Mouse (Mus musculus) left cerebral cortex, postnatal 4 days (tissue): Measurements from ENCODE around the gene Ezh2. TPM values are rescaled to one million over a fixed set of nuclear protein-coding genes. Genes with fewer than 3 reads are reported as not detected.

Experiments
- DNase-seq: peaks from one replicate; pipeline ENCODE4 v3.0.0-alpha.2; 2022
- intact Hi-C: fragments of 180-260 bp; cut with DNase I; formaldehyde crosslinking; loops from one replicate; pipeline ENCODE4 v1.15.1; 2025
- total RNA-seq, 2 experiments: library from RNA; stranded (reverse); gene quantifications; 2 replicates each; pipeline ENCODE4 v1.2.3; 2021

The Ezh2 gene
- total RNA-seq, 2 experiments from 2014 or later: 65.4 to 69.6 TPM

DNA sequence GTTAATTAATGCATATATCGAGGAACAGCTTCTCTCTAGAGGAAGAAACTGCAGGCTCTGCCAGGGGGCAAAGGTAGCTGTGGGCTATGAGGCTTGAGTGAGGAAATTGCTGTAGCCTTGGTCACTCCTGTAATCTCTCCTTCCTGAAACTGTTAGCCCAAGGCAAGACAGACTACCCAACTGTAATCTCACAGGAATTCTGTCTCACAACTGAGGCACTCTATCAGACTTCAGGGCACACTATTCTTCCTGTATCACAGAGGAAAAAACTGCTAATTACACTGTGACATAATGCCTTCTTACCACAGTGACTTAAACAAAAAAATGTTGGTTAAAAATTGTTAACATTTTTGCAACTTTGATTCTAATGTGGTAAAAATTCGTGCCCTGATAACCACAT is 35.9 kb downstream of the Ezh2 start:
- intact Hi-C loops: no loop called here
- no peak for DNase-seq

DNA sequence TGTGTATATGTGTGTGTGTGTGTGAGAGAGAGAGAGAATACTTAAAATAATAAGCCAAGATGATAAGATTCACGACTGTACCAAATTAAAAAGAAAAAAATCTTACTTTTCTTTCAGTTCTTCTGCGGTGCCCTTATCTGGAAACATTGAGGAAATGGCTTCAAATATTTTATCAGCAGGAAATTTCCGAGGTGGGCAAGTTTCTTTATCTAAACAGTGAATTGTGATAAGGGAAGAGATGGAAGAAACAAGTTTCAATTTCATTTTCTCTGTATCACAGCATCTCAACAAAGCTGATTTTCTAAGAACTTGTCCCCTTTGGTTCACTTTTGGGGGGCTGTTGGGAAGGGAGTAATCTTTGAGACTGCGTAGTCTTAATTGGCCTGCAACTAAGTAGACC is 42.9 kb downstream of the Ezh2 start:
- no peak for DNase-seq

DNA sequence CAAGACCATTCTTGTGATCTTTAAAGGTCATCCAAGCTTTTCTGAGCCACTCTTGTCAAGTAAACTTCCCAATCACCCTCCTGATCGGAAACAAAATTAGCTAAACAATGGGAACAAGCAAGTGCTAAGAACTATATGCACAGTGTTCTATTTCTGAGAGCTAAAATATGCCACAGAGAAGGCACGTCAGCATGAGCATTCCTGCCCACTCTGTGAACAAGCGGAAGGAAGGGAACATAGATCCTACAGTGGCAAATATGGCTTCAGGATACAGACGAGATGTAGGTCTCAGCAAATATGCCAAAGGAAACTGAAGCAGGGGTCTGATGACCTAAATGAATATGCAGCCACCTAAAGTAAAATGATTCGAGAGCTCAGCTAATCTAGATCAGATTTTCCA is 59.8 kb downstream of the Ezh2 start:
- intact Hi-C loops: no loop called here
- no peak for DNase-seq

More for the DNA sequence above, 42.9 kb downstream of the Ezh2 start:
- intact Hi-C loops: no loop called here

DNA sequence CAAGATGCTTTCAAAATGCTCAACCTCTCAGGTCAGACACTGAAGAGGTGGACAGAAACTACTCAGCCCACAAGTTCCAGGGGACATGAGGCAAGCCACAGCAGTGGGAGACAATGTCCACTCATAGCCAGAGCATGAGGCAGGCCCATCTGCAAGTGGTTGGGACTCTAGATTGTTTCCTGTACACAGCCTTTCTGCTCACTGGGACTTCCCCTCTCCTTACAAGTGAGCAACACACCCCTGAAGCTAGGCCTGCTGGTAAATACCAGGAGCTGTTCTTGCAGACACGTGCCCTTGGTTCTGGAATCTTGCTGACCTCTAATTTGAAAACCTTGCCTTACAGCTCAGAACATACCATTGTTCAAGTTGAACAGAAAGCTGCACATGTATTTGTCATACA is 62.6 kb downstream of the Ezh2 start:
- intact Hi-C loops: no loop called here
- no peak for DNase-seq

DNA sequence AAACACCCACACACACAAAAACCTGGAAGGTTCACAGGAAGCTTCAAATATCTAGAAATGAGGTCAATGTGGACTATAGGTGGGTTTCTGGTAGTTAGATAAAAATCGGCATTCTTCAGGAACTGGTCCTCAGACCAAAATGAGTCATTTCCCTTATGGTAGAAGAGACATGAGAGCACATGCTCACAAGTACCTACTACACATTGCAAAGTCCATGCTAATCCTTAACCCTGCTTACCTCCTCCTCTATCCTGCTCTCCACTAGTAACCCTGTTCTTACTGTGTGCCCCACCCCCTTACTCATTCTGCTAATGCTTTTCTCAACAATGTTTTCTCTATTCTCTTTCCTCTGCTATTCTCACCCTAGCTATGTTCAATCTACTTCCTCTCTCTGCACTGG is 67.5 kb downstream of the Ezh2 start:
- intact Hi-C loops: loop anchor here (10.0 kb wide), 1 partner anchor 213 kb away; no protein-coding TSS in a partner anchor
- DNase-seq: no peak

DNA sequence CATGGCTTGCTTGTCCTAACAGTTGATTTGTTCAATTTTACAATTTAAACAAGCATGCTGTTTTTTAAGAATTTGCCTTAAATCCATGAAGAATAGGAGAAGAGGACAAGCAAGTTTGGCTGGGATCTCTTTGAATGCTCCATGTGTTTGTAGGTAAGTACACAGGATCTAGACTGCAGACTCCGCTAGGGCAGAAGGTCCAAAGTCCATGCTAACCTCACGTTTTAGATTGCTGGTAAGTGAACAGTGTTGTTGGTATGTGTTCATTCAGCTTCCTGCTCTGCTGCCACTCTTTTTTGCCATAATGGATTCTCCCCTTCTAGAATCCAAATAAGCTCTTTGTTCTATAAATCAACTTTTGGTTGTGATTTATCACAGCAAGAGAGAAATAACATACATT is 68.0 kb downstream of the Ezh2 start:
- no peak for DNase-seq
- intact Hi-C loops: loop anchor here (10.0 kb wide), 1 partner anchor 212 kb away; no protein-coding TSS in a partner anchor

DNA sequence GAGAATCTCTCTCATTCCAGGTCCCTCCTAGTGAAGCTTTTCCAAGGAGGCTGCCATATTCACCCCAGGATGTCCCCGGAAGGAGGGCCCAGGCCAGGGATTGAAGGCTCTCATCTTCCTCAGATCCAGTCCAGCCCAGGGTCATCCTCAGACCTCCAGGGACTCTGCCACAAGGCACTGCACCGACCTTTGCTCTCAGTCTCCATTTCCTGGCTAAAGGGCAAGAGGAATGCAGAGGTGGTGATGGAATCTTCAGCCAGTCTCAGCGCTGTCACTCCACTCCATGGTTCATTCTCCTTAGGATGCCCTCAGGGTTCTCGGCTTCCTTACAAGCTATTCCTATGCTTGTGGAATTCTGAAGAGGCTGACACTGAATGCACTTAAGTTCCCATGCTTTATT is 68.7 kb downstream of the Ezh2 start:
- intact Hi-C loops: loop anchor here (10.0 kb wide), 1 partner anchor 212 kb away; no protein-coding TSS in a partner anchor
- no peak for DNase-seq

DNA sequence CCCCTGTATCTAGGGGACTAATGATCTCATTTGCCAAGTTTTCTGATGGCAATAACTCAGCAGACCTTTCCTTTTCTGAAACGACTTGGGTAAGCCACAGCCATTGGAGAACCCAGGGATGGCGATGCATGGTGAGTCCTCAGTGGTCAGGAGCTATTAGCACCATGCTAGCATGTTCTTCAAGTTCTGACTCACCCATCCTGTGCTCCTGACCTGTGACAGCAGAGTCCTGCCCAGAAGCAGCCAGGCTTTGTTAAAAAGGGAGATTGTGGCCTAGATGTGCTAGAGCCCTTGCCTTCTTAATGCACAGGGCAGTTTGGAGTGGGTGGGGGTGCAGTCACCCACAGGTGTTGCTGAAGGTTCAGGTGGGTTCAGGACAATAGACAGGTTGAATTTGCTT is 70.1 kb downstream of the Ezh2 start:
- intact Hi-C loops: loop anchor here (10.0 kb wide), 1 partner anchor 210 kb away; no protein-coding TSS in a partner anchor
- DNase-seq: no peak

DNA sequence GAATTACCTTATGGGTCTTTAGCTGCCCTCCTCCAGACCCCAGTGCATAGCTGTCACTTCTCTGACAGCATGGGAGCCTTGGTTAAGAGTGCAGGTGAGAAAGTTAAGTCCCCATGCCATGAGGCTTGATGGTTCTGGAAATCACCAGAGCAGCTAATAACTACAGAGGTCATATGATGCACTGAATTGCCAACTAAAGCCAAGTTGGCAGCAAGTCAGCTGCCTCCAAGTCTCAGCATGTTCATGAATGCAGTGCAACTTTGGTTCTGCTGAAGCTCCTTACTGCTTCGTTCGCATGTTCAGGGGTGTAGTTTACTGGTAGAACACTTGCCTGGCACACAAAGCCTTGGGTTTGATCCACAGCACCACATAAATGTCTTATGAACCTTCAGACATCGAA is 72.7 kb downstream of the Ezh2 start:
- no peak for DNase-seq
- intact Hi-C loops: loop anchor here (10.0 kb wide), 1 partner anchor 208 kb away; no protein-coding TSS in a partner anchor

DNA sequence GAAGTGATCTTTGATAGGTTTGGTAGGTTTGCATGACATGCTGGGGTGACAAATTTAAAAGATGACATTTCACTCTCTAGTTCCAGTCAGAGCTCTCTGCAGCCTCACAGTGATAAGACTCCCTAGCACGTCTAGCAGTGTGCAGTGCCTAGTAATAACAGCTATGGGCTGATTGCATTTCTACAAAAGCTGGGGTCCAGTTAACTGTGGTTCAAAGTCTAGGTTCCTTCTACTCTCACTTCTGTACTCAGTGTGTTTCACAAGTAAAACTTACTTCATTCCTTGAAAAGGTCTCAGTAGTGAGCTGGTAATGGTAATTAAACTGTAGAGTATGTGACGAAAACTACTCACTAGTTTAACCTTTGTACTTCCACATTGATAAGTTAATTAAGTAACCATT is 75.1 kb downstream of the Ezh2 start:
- intact Hi-C loops: loop anchor here (10.0 kb wide), 1 partner anchor 205 kb away; no protein-coding TSS in a partner anchor

DNA sequence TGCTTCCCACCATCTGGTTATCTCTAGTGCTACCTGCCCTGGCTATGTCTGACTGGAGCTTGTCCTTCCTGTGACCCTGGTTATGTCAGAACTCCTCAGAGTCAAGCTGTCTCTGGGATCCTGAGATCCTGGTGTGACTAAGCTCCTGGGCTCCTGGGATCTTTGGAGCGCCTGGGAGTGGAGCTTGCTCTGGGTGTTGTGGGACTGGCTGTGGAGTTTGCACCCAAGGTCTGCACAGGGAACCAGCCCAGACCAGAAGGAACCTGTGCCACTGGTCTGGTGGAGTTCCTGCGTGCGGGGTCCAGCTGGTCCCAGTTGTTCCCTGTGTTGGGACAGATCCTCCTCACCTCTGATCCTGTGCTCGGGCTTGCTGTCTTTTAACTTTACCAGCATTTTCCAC is 100.6 kb downstream of the Ezh2 start:
- no peak for DNase-seq
- intact Hi-C loops: no loop called here

More for the DNA sequence above, 75.1 kb downstream of the Ezh2 start:
- DNase-seq: no peak

DNA sequence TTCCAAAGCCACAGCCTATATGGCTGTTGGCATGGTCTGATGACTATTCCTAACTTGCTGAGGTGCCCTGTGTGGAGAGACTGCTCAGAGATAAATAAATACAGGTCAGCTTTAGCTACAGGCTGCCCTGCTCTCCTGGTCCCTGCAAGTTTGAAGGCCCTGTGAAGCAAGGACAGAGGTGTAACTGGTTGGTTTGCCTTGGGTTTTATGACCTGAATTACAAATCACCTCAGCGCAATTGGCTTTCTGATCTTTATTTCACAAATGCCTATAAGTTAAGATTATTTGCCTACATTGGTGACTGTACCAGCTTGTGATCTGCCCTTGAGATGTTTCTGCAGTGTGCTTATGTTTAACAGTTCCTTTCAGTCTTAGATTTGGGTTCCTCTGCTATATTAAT is 113.1 kb downstream of the Ezh2 start:
- intact Hi-C loops: no loop called here
- DNase-seq: no peak

Other genes starting within 250 kb of the Ezh2 start
- gene Cul1, start 141.9 kb downstream of the Ezh2 start, total RNA-seq: 100 to 1,000 TPM; 125 to 126 TPM
- 10 to 100 TPM; 63.0 to 73.0 TPM for gene Pdia4, start 218.1 kb upstream of the Ezh2 start, total RNA-seq
- gene Zfp786, start 235.5 kb upstream of the Ezh2 start, total RNA-seq: 10 to 100 TPM; 12.4 to 13.9 TPM
- gene Zfp398, start 240.3 kb upstream of the Ezh2 start, total RNA-seq: 10 to 100 TPM; 26.9 to 27.6 TPM